Mouse (Mus musculus) MEL (cell line): ENCODE data around the gene Ntrk3. TPM values are rescaled to one million over a fixed set of nuclear protein-coding genes. Genes with fewer than 3 reads are reported as not detected.

Experiments
- polyA plus RNA-seq, 2 experiments: library from polyadenylated mRNA; stranded (reverse) in 1 of 2; unstranded in 1 of 2; fragments of >175 nt in 1 of 2; fragments of >200 nt in 1 of 2; gene quantifications; 2 replicates each; pipeline versions ENCODE4 v1.2.1 to v1.2.4; 2012; ENCODE audit warnings: low replicate concordance in 2 of 2, low read depth in 1 of 2; ENCODE audit not compliant: insufficient read length in 2 of 2, insufficient read depth in 1 of 2, missing spikeins in 1 of 2
- total RNA-seq: library from RNA; depleted of rRNA; stranded (reverse); fragments of 300-350 nt; gene quantifications from 2 replicates; pipeline ENCODE4 v1.2.3, GENCODE M21; 2012; rRNA removed

Gene Ntrk3
- total and polyA plus RNA-seq, 3 experiments: 0.04 TPM; not detected in 2

Other genes starting within 250 kb of the Ntrk3 start
- gene Mrps11, start 45.1 kb upstream of the Ntrk3 start, total RNA-seq: 88.8 and 106 TPM in 2 replicates
- gene Mrps11, start 45.1 kb upstream of the Ntrk3 start, polyA plus RNA-seq: 100 to 1,000 TPM in 1 of 2 experiments, not detected in 1; 116 TPM
- gene Mrpl46, start 45.5 kb upstream of the Ntrk3 start, total RNA-seq: 67.2 and 69.8 TPM in 2 replicates
- 10 to 100 TPM in 1 of 2 experiments, not detected in 1; 70.8 TPM for gene Mrpl46, start 45.5 kb upstream of the Ntrk3 start, polyA plus RNA-seq
- gene Det1, start 109.3 kb upstream of the Ntrk3 start, total RNA-seq: 14.3 and 15.8 TPM in 2 replicates
- 10 to 100 TPM in 1 of 2 experiments, not detected in 1; 16.8 TPM for gene Det1, start 109.3 kb upstream of the Ntrk3 start, polyA plus RNA-seq
- 72.5 and 95.9 TPM in 2 replicates for gene Aen, start 157.8 kb upstream of the Ntrk3 start, total RNA-seq
- gene Aen, start 157.8 kb upstream of the Ntrk3 start, polyA plus RNA-seq: 10 to 100 TPM in 1 of 2 experiments, not detected in 1; 97.7 TPM
- gene Isg20, start 175.4 kb upstream of the Ntrk3 start, total RNA-seq: 63.1 and 70.3 TPM in 2 replicates
- gene Isg20, start 175.4 kb upstream of the Ntrk3 start, polyA plus RNA-seq: 100 to 1,000 TPM; 105 to 240 TPM